Mouse (Mus musculus): ENCODE data around the gene Gtsf1. TPM values are rescaled to one million over a fixed set of nuclear protein-coding genes. Genes with fewer than 3 reads are reported as not detected.
"Not testable (repeated sequence)": the region's sequence is repeated elsewhere in the genome, so short reads cannot be mapped to it uniquely, and the experiment has no call there.

Gtsf1 gene
- polyA plus RNA-seq, 1 experiment from 2014 or later, result not detected

DNA sequence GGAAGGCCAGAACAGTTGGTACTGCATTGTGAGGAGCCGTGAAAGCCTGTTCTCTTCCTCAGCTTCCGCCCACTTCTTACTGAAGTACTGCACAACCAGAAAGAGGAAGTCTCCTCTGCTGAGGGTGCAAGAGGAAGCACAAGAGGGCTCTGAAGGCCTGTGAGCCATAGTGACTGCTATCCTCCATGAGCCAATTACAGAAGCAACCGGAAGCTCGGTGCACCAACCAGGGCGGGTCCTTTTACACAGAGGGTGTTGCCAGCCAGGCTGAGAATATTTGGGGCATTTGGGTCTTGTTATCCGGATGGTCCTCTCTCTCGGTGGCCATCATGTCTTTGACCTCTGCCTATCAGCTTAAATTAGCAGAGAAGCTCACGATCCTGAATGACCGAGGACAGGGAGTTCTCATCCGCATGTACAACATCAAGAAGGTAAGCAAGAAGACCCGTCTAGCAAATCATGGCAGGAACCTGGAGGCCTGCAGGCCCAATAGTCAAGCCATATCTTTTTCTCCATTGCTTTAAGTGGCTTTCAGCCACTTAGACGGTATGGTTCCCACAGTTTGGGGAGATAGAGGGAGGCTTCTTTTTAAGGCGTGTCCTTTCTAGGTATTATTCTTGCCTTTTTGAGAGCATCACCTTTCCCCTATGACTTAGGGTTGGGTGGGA, 23.4 kb upstream of the Gtsf1 start, which contains the start of gene Nckap1l:
Nckap1l (plus strand) TSS at position 244 of the 668 bp plus-strand sequence.
- H3K36me3 ChIP-seq (ENCODE audit: control insufficient read depth, insufficient read depth), result no peaks in the 10 kb centered on the region
- H3K9ac ChIP-seq (ENCODE audit: low read depth, low read length), result no peak within 1 kb of the TSS
- ATAC-seq (ENCODE audit: low read depth), result peak; percentile 74
- peak within 1 kb of the TSS; percentile 27 for H3K4me3 ChIP-seq (ENCODE audit: low read depth, low read length)
- H3K27me3 ChIP-seq (ENCODE audit: control insufficient read depth, insufficient read depth, low read depth, low read length), result no peaks in the 10 kb centered on the region
- no peak within 1 kb of the TSS for H3K27ac ChIP-seq (ENCODE audit: low read length)
- peak within 1 kb of the TSS; percentile 25 for H3K4me2 ChIP-seq (ENCODE audit: low read depth, low read length)
- H3K4me1 ChIP-seq (ENCODE audit: control insufficient read depth, low read depth, low read length), result no peaks in the 10 kb centered on the region
- WGBS (ENCODE audit: insufficient replicate concordance), result 23% methylated on average over 13 of the region's 13 CpGs
- H3K9me3 ChIP-seq (replicated peaks; ENCODE audit: control insufficient read depth, low read length), result no peaks in the 10 kb centered on the region

DNA sequence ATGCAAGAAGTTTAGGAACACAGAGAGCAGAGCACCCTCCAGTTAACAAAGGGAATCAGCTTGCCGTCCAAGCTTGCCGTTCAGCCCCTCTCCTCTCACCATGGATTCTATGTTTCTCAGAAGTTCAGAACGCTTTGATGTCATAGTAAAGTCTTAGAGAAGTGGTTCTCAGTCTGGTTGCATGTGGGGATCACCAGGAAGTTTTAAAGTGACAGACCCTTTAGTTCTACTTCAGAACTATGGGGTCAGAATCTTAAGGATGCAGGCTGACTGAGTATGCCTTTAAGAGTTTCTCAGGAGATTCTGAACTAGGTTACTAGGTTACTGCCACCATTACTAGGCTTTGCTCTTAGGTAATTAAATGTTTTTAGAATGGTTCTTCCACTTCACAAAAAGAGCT, 18.1 kb upstream of the Gtsf1 start, which contains the start of gene Gtsf2:
Gtsf2 (minus strand) TSS at position 101 of the 400 bp plus-strand sequence.
- H3K4me2 ChIP-seq (ENCODE audit: low read depth, low read length), result no peak within 1 kb of the TSS
- H3K27ac ChIP-seq (ENCODE audit: low read length), result no peak within 1 kb of the TSS
- WGBS (ENCODE audit: insufficient replicate concordance), result 40% methylated on average over 3 of the region's 3 CpGs
- no peak for ATAC-seq (ENCODE audit: low read depth)
- H3K9me3 ChIP-seq (replicated peaks; ENCODE audit: control insufficient read depth, low read length), result no peaks in the 10 kb centered on the region
- no peak within 1 kb of the TSS for H3K9ac ChIP-seq (ENCODE audit: low read depth, low read length)
- H3K4me3 ChIP-seq (ENCODE audit: low read depth, low read length), result no peak within 1 kb of the TSS
- no peaks in the 10 kb centered on the region for H3K36me3 ChIP-seq (ENCODE audit: control insufficient read depth, insufficient read depth)
- H3K27me3 ChIP-seq (ENCODE audit: control insufficient read depth, insufficient read depth, low read depth, low read length), result no peaks in the 10 kb centered on the region
- H3K4me1 ChIP-seq (ENCODE audit: control insufficient read depth, low read depth, low read length), result no peaks in the 10 kb centered on the region

DNA sequence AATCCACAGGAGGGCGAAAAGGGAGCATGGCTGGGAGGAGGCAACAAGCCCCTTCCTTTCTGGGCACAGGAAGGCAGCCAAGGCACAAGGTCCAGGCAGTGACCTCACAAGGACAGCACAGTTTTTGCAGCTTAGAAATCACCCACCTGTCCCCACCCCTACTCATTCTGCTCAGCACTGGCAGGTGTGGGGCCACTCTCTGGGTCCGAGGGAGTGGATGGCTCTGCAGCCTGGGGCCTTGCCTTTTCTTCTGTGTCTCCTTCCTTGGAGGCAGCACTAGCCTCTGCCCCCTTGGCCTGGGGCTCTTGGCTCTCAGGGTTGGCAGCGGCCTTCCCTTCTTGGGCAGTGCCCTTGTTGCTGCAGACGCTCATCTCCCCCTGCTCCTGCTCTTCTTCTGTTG, 15.7 kb upstream of the Gtsf1 start:
- not testable (repeated sequence) for H3K27ac ChIP-seq (ENCODE audit: low read length); H3K9ac ChIP-seq (ENCODE audit: low read depth, low read length); H3K4me1 ChIP-seq (ENCODE audit: control insufficient read depth, low read depth, low read length); H3K36me3 ChIP-seq (ENCODE audit: control insufficient read depth, insufficient read depth); H3K4me3 ChIP-seq (ENCODE audit: low read depth, low read length); H3K9me3 ChIP-seq (replicated peaks; ENCODE audit: control insufficient read depth, low read length); H3K27me3 ChIP-seq (ENCODE audit: control insufficient read depth, insufficient read depth, low read depth, low read length); ATAC-seq (ENCODE audit: low read depth); H3K4me2 ChIP-seq (ENCODE audit: low read depth, low read length)
- 57% methylated on average over 4 of the region's 4 CpGs for WGBS (ENCODE audit: insufficient replicate concordance)

- Histone ChIP-seq H3K9me3 (replicated peaks; ENCODE audit: control insufficient read depth, low read length) (no peaks in the 10 kb centered on the region), H3K27ac (ENCODE audit: low read length) (no peak overlapping the region), H3K4me1 (ENCODE audit: control insufficient read depth, low read depth, low read length) (no peaks in the 10 kb centered on the region), H3K4me3 (ENCODE audit: low read depth, low read length) (no peak overlapping the region), H3K36me3 (ENCODE audit: control insufficient read depth, insufficient read depth) (no peaks in the 10 kb centered on the region), H3K9ac (ENCODE audit: low read depth, low read length) (no peak overlapping the region), H3K27me3 (ENCODE audit: control insufficient read depth, insufficient read depth, low read depth, low read length) (no peaks in the 10 kb centered on the region), H3K4me2 (ENCODE audit: low read depth, low read length) (no peak overlapping the region)
- ATAC-seq (ENCODE audit: low read depth), result no peak
- 37% methylated on average over 2 of the region's 2 CpGs for WGBS (ENCODE audit: insufficient replicate concordance)
These were observed 3.3 kb downstream of the Gtsf1 start for GRCm38 (mm10) chr15:103427017-103427416.

- not testable (repeated sequence) for H3K36me3 ChIP-seq (ENCODE audit: control insufficient read depth, insufficient read depth); H3K4me2 ChIP-seq (ENCODE audit: low read depth, low read length); H3K4me3 ChIP-seq (ENCODE audit: low read depth, low read length); ATAC-seq (ENCODE audit: low read depth); H3K4me1 ChIP-seq (ENCODE audit: control insufficient read depth, low read depth, low read length); H3K9me3 ChIP-seq (replicated peaks; ENCODE audit: control insufficient read depth, low read length); H3K9ac ChIP-seq (ENCODE audit: low read depth, low read length); H3K27ac ChIP-seq (ENCODE audit: low read length); H3K27me3 ChIP-seq (ENCODE audit: control insufficient read depth, insufficient read depth, low read depth, low read length)
- 73% methylated on average over 2 of the region's 3 CpGs for WGBS (ENCODE audit: insufficient replicate concordance)
These were observed 24.7 kb downstream of the Gtsf1 start for GRCm38 (mm10) chr15:103405586-103405985.

- Histone ChIP-seq H3K9ac (ENCODE audit: low read depth, low read length) (no peak overlapping the region), H3K9me3 (replicated peaks; ENCODE audit: control insufficient read depth, low read length) (no peaks in the 10 kb centered on the region), H3K36me3 (ENCODE audit: control insufficient read depth, insufficient read depth) (no peaks in the 10 kb centered on the region), H3K27me3 (ENCODE audit: control insufficient read depth, insufficient read depth, low read depth, low read length) (no peaks in the 10 kb centered on the region), H3K4me1 (ENCODE audit: control insufficient read depth, low read depth, low read length) (no peaks in the 10 kb centered on the region), H3K4me3 (ENCODE audit: low read depth, low read length) (no peak overlapping the region), H3K27ac (ENCODE audit: low read length) (no peak overlapping the region), H3K4me2 (ENCODE audit: low read depth, low read length) (no peak overlapping the region)
- 66% methylated on average over 5 of the region's 5 CpGs for WGBS (ENCODE audit: insufficient replicate concordance)
- no peak for ATAC-seq (ENCODE audit: low read depth)
These were observed 28.9 kb downstream of the Gtsf1 start for GRCm38 (mm10) chr15:103401361-103401760.

GRCm38 (mm10) chr15:103393577-103393976, 36.7 kb downstream of the Gtsf1 start:
- H3K27me3 ChIP-seq (ENCODE audit: control insufficient read depth, insufficient read depth, low read depth, low read length), result no peaks in the 10 kb centered on the region
- no peak overlapping the region for H3K4me2 ChIP-seq (ENCODE audit: low read depth, low read length)
- ATAC-seq (ENCODE audit: low read depth), result no peak
- H3K4me3 ChIP-seq (ENCODE audit: low read depth, low read length), result no peak overlapping the region
- no peaks in the 10 kb centered on the region for H3K36me3 ChIP-seq (ENCODE audit: control insufficient read depth, insufficient read depth)
- H3K27ac ChIP-seq (ENCODE audit: low read length), result no peak overlapping the region
- H3K9me3 ChIP-seq (replicated peaks; ENCODE audit: control insufficient read depth, low read length), result no peaks in the 10 kb centered on the region
- no peak overlapping the region for H3K9ac ChIP-seq (ENCODE audit: low read depth, low read length)
- no peaks in the 10 kb centered on the region for H3K4me1 ChIP-seq (ENCODE audit: control insufficient read depth, low read depth, low read length)

DNA sequence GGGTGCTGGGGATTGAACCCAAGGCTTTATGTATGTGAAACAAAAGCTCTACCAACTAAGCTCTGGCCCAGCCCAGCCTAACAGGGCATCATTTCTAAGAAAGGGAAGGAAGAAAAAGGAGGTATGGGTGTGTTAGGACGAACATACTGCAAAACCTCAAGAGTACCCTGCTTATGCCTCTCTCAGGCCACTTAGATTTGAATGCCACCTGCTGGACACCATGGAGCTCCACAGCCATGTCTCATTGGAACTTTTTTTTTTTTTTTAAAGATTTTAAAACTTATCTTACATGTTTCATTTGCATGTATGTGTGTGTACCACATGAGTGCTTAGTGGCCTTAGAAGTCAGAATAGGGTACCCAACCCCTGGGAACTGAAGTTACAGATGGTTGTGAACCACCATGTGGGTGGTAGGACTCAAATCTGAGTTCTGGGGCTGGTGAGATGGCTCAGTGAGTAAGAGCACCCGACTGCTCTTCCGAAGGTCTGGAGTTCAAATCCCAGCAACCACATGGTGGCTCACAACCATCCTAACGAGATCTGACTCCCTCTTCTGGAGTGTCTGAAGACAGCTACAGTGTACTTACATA, 41.6 kb downstream of the Gtsf1 start:
- ATAC-seq (ENCODE audit: low read depth), result no peak
- Histone ChIP-seq H3K4me3 (ENCODE audit: low read depth, low read length) (no peak overlapping the region), H3K9ac (ENCODE audit: low read depth, low read length) (no peak overlapping the region), H3K9me3 (replicated peaks; ENCODE audit: control insufficient read depth, low read length) (no peaks in the 10 kb centered on the region), H3K4me2 (ENCODE audit: low read depth, low read length) (no peak overlapping the region), H3K36me3 (ENCODE audit: control insufficient read depth, insufficient read depth) (no peaks in the 10 kb centered on the region), H3K4me1 (ENCODE audit: control insufficient read depth, low read depth, low read length) (no peaks in the 10 kb centered on the region), H3K27ac (ENCODE audit: low read length) (no peak overlapping the region), H3K27me3 (ENCODE audit: control insufficient read depth, insufficient read depth, low read depth, low read length) (no peaks in the 10 kb centered on the region)
- WGBS (ENCODE audit: insufficient replicate concordance), result 55% methylated on average over 3 of the region's 4 CpGs

GRCm38 (mm10) chr15:103383771-103384488, 46.3 kb downstream of the Gtsf1 start:
- no peak overlapping the region for H3K27ac ChIP-seq (ENCODE audit: low read length)
- H3K27me3 ChIP-seq (ENCODE audit: control insufficient read depth, insufficient read depth, low read depth, low read length), result no peaks in the 10 kb centered on the region
- H3K9ac ChIP-seq (ENCODE audit: low read depth, low read length), result no peak overlapping the region
- H3K36me3 ChIP-seq (ENCODE audit: control insufficient read depth, insufficient read depth), result no peaks in the 10 kb centered on the region
- H3K4me1 ChIP-seq (ENCODE audit: control insufficient read depth, low read depth, low read length), result no peaks in the 10 kb centered on the region
- H3K4me2 ChIP-seq (ENCODE audit: low read depth, low read length), result no peak overlapping the region
- H3K9me3 ChIP-seq (replicated peaks; ENCODE audit: control insufficient read depth, low read length), result no peaks in the 10 kb centered on the region
- H3K4me3 ChIP-seq (ENCODE audit: low read depth, low read length), result no peak overlapping the region
- ATAC-seq (ENCODE audit: low read depth), result no peak; the same call in 1 of the 2 replicates
- WGBS (ENCODE audit: insufficient replicate concordance), result 41% methylated on average over 7 of the region's 7 CpGs

All from liver, embryonic 16.5 days (tissue).